Mouse (Mus musculus): Measurements from ENCODE around the gene Cfap45.

Cfap45 gene

DNA sequence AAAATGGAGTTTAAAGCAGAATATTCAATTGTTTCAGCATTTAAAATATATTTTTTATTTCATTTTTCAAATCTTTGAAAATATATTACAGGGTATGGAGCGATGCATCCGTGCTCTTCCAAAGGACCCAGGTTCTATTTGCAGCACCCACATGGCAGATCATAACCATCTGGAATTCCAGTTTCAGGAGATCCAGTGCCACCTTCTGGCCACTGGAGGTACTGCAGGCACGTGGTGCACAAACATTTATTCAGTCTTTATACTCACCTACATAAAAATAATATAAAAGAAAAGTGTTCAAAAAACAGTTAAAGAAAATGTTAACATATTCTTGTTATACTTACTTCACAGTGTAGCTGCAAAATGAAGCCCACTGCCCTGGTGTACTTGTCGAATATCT lies 2.6 kb upstream of the Cfap45 start:
- no peak for ATAC-seq (ENCODE audit: low TSS enrichment)

DNA sequence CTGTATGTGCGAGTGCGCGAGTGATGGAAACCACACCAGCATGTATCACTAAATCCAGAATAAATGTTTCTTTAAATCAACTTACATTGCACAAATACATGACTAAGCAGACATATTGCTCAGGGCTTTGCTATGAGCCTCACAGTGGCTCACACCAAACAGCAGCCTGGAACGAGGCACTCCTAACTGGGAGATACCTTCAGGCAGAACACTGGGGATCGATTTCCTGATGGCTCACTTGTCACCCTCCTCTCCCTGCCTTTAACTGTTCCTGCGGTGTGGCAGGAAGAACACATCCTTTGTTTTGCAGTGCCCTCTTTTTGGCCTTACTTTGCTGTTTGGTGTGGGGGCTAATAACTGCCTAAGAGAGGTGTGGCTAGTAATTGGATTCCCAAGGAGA lies 957 bp upstream of the Cfap45 start:
- ATAC-seq (ENCODE audit: low TSS enrichment) = no peak

DNA sequence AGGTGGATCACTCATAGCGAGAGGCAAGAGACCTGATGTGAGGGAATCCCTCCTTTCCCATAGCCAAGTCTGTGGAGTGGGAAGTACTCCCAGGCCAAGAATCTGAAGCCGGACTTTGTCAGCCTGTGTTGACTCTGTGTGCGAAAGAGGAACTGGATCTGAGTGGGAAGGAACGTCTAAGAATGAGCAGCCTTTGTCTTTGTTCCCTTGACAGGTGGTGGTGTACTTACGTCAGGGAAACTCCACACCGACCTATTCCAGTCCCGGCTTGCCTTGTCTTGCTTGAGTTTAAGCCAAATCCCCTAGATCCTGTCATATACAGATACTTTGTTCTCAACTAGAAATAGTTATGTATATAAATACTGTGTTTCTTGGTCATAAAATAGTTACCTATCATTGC lies 1.9 kb downstream of the Cfap45 start:
- ATAC-seq (ENCODE audit: low TSS enrichment) = no peak

DNA sequence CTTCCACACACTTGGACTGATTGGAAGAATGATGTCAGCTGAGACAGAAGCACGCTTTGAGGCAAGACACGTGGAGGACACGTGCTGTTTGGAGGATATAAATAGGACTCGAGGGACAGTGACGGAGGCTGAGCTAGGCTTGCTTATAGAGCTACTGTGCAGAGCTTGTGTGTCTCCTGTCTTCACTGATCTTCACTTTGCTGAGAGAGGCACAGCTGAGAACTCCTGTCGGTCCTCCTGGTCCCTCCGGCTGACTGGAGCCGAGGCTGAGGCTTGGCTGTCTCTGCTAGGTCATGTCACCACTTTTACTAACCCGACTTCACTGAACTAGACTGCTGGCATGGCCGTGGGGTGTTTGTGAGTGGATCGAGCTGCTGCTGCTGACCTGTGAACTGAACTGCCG lies 3.1 kb downstream of the Cfap45 start:
- no peak for ATAC-seq (ENCODE audit: low TSS enrichment)

DNA sequence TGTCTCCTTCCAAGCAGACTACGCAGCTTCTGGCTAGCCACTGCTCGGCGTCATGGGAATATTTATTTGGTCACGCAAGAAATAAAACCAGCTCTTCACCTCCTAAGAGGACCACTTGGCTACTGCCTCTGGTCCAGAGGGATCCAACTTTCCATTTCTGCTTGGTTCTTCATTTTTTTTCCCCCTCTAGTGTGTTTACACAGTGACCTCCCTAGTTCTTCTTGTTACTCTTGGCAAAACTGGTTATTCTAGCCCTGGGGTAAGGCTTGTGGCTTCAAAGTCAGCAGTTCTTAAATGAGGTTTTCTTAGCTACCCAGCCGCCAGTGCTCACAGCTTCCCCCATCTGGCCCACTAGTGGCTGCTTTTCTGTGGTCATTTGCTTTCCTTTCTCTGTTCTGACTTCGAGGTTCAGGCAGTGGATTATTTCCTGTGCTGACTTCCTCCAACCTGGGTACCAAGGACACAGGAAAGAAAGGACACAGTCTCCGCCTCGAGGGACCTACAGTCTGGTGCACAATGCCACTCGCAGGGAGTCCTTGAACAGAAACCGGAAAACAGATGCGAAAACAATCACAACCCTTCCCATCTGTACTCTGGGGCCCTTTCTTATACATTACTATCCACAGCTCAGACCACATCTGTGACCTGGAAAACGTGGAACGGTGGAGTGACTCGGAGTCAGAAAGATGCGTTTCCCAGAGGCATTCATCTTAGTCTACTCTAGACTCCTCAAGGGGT lies 4.6 kb downstream of the Cfap45 start:
- ATAC-seq (ENCODE audit: low TSS enrichment) = no peak

DNA sequence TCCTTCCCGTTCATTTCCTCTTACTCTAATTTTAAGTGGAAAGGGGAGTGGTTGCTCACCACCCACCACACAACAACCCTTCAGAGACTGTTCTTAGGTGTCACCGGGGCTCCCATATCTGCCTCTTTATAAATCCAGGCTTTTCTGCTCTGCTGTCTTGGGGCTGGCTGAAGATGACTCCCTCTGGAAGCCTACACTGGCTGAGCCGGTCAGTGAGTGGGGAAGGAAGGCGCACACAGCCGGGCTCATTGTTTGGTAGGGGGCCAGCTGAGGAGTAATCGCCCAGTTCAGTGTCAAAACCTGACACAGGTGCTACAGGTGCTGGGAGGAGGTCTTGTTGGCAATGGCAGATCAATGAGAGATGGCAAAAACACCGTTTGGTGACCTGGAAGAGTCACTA lies 5.4 kb downstream of the Cfap45 start:
- no peak for ATAC-seq (ENCODE audit: low TSS enrichment)

DNA sequence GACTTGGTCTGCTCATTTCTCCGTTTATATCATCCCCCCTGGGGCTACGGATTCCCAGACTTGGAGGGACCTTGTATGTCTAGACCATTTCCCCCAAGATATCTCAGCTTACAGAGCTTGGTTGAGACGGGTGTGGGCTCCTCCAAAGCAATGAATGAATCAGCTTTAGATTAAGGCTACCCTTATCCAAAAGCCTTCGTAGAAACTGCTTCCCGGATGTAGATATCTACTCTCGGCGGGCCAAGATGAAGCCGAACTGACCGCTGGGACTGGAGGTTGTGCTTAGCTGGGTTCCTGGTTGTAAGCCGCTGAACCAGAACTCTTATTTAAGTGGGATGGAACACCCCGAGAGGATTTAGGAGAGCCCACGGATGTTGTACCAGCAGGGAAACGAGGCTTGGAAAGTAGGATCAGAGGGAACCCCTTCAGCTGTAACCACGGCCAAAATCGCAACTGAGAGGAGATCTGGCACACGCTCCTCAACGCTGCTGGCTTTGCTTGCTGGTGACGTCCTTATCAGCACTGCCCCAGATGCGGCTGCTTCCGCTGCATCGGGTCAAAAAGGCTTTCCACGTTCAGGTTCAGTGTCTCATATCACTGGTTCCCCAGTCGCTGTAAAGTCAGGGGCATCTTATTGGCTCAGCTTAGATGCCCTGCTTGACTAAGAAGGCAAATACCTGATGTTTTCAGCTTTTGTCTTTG lies 5.9 kb downstream of the Cfap45 start:
- ATAC-seq (ENCODE audit: low TSS enrichment) = no peak

DNA sequence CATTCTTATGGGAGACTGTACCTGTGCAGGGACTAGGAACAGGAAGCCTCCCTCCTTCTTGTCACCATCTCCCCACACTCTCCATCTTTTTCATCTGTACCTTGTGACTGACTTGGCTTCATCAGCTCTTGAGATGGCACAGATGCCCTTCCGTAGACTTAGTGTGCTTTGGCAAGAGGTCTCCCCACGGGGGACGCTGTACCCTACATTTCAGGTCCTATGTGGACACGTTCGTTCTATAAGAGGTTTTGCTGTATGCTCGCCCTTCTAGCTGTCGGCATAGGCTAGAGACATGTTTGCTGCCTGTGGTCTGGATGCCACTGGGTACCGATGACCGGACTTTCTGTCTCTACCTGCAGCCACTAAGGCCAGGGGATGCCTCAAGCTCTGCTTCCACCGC lies 6.8 kb downstream of the Cfap45 start:
- ATAC-seq (ENCODE audit: low TSS enrichment) = no peak

DNA sequence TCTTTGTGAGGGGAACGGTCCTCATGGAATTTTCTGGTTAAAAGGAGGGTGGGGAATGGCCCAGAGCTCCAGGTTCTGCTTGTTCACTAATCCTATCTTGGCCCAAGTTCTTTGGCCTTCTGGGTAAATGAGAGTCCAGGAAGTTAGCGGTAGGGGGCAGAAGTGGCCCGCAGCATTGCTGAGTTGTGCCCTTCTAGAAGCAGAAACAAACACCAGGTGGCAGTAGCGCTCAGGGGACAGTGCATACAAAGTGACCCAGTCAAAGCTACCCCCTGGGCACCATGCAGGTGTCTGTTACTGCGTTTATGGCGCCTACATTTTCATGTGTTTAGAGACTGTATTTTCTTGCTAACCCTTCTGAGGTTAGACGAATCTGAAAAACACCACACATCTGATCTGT lies 8.1 kb downstream of the Cfap45 start:
- peak; percentile 96 for ATAC-seq (ENCODE audit: low TSS enrichment)

DNA sequence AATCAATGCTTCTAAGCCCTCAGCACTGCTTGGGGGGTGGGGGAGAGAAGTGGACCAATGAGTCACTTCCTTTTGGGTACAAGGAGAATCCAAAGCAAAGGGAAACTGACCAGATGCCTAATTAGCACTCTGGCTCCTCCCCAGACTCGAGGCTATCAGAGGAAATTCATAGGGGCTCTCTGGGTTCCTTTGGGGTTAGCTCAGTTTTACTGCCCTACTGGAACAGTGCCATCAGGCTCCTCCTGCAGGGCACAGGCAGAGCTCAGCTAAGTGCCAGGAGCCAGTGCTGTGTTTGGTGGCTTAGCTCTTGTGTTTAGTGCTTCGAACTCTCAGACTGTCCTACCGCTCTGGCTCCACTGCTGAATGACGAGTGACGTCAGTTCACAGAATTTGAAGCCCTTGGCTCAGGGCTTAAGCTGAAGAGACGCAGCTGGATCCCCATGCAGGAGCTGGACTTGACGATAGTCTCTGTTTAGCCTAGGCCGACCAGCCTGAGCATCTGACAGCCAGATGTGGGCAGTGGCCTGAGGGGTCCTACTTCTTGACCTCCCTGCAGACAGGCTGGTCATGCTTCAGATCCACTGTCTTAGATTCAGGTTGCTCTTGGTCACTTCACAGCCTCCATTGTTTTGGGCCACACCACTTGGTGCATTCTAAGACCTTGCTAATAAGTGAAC lies 10.1 kb downstream of the Cfap45 start:
- no peak for ATAC-seq (ENCODE audit: low TSS enrichment)

DNA sequence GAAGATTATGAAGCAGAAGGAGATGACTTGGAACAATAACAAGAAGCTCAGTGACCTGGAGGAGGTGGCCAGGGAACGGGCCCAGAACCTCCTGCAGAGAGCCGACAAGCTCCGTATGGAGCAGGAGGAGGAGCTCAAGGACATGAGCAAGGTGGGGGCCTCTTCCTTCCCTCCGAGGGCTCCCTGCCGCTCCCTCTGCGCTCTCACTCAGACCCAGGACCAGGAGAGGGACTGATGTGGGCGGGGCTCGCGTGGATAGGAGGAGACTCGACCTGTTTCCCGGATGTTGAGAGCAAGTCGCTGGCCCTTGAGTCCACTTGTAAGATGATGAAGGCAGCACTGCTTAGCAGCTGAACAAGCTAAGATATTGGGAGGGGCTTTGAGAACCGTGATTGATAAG lies 11.9 kb downstream of the Cfap45 start:
- 0 out of 2 replicates have a peak, but pooled peaks have one; percentile 27 for ATAC-seq (ENCODE audit: low TSS enrichment)

DNA sequence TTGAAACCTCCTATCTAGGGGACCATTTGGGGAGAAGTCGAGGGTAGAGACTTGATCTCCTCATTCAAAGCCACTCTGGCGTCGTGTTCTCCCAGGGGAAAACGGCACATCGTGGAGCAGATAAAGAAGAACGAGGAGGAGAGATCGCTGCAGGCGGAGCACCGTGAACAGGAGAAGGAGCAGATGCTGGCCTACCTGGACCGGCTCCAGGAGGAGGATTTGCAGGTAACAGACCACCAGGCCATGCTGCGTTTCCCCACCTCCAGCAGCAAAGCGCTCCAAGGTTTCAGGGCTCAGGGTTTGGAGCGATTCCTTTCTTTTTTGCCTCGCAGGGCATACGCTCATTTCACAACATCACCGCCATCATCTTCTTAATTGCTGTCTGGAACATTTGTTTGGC lies 14.5 kb downstream of the Cfap45 start:
- ATAC-seq (ENCODE audit: low TSS enrichment) = no peak

DNA sequence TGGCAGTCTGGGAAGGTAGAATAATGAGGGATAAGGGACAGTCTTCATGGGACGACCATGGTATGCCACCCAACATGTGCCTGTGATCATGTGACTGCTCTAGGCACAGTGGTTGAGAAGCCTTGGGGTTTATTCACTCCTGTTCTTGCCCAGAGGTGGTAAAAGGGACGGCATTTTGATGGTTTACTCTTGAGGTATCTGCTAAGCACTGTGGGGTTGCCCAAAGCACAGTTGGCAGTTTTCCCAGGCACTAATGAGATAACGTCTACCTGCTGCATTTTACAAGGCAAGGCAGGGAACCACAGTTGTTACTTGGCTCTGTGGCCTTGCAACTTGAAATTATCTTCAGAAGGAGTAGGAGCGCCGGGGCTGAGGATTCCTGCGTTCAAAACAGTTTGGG lies 19.2 kb downstream of the Cfap45 start:
- ATAC-seq (ENCODE audit: low TSS enrichment) = no peak

DNA sequence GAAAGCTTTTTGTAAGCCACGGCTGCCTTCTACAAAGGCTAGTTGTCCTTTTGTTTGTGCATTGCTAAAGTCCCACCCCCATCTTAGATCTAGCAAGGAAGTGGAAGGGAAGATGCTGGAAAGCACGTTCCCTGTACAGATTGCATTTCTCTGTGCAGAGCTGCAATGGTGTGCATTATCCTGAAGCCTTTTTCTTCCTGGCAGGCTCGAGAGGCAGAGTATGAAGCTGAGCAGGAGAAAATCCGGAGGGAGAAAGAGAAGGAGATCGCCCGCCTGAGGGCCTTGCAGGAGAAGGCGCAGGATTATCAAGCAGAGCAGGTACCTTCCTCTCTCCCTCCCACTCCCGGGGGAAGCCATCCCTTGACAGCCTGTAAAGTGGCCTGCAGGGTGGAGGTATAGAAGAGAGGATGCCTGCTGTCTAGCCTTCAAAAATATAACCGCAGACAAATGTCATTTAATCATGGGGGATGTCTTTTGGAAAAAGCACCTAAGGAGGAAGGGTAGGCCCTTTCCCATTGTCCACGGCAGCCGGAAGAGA lies 19.8 kb downstream of the Cfap45 start:
- ATAC-seq (ENCODE audit: low TSS enrichment) = 0 out of 2 replicates have a peak, but pooled peaks have one; percentile 38

DNA sequence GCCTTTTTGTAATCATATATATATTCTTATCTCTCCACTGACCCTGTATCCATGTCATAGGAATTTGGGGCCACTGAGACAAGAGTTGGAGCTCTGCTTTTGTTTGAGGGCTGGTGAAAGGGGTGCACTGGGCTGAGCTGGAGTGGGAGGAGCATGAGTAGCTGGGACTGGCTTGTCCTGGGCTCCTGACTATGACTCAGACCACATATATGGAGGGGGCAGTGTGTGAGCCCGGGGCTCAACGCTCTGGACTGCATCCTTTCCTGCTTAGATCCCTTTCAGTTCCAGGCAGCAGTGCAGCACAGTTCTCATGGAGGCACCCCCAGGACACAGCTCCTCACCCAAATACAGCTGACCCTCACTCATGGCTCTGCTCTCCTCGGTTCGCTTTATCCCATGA lies 25.5 kb downstream of the Cfap45 start:
- ATAC-seq (ENCODE audit: low TSS enrichment) = no peak

DNA sequence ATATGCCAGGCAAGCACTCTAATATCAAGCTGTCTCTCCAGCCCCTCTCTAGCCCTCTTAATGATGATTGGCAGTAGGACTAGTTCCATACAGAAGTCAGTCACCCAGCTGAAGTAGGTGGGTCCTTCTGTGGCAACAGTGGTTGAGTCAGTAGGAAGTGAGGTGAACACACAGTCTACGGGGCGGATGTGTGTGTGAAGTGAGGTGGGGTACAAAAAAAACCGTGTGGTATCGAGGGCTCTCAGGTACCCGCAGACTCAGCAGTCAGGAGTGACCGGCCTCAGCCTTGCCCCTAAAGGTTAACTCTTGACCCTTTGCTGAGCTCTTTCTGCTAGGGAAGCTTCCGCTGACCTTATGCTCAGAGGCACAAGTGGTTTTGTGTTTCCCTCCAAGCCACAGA lies 27.9 kb downstream of the Cfap45 start:
- no peak for ATAC-seq (ENCODE audit: low TSS enrichment)

DNA sequence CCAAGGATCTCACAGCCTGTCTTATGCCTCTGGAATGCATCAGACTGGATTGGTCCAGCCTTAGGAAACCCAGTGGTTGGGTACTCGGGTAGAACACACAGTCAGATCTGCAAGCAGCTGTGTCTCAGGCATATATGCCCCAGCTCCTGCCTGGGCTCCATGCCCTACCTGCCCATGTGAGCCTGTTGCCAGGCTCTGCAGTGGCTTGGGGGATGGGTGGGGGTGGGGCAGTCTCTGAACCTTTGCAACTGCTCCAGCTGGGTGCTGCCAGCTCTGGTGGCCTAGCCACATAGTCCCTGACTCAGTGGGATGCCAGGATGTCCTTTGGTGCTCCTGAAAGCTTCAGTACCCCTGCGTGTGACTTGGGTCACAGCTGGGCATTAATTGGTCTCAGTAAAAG lies 28.7 kb downstream of the Cfap45 start:
- no peak for ATAC-seq (ENCODE audit: low TSS enrichment)

DNA sequence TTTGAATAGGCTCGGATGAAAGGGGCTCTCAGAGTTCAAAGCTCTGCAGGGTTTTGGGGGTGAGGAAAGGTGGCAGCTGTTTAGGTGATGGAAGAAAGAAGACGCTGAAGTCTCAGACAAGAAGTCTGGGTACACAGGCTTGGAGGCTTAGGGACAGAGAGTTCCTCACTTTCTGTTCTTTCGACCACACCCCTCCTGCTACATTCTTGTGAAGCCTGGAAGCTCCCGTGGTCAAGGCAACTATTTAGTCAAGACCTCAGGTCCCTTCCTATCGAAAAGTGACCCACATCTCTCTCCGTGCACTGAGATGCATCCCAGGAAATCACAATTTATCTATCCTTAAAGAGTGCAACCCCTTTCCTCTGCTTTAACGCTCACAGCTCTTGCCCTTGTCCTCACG lies 29.1 kb downstream of the Cfap45 start:
- no peak for ATAC-seq (ENCODE audit: low TSS enrichment)

DNA sequence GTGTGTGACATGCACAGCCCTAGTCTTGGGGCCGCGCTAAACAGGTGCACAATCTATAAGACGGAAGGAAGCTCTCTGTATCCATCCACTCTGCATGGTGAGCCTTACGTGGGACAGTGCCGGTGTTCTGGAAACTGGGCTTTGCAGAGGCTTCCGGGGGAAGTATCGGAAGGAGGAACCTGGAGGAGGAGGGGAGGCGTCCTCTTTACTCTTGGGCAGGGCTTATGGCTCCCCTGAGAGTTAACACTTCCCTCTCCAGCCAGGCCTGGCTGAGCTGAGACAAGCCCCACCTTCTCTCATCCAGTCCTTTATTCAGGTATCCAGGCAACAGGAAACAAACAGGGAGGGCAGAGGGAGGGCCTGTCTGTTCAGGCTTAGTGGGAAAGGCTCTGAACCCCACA lies 29.9 kb downstream of the Cfap45 start:
- peak; percentile 97 for ATAC-seq (ENCODE audit: low TSS enrichment)

DNA sequence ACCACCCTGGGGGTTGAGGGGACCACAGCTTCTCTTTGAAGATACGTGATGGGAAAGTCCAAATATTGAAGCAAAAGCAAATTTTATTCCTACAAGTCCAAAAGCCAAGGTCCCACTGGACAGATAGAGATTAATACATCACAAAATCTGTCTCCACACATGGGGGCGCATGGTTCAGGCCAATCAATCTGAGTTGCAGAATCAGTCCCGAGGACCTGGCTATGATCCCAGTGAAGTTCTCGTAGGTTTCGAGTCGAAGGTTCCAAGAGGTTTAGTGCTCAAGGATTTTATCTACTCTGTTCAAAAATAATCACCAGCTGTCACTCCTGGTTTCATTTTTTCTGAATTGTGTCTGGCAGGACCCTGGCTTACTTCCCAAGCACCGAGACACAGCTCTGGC lies 30.4 kb downstream of the Cfap45 start:
- no peak for ATAC-seq (ENCODE audit: low TSS enrichment)

DNA sequence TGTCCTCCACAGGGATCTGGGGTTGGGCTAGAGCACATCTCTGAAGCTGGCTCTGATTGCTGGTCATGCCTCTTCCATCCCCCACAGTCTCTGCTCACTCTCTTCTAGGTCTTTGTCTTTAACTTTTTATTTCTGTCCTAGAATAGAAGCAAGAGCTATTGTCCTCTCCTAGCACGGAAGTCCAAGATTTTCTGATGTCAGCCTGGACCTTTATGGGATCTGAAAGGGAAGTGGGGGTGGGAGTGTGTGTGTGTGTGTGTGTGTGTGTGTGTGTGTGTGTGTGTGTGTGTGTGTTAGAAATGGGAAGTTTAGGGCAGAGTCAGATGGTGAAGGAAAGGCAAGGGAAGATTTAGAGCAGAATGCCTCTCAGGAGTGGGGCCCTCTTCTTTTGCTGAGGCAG lies 32.0 kb downstream of the Cfap45 start:
- ATAC-seq (ENCODE audit: low TSS enrichment) = no peak

DNA sequence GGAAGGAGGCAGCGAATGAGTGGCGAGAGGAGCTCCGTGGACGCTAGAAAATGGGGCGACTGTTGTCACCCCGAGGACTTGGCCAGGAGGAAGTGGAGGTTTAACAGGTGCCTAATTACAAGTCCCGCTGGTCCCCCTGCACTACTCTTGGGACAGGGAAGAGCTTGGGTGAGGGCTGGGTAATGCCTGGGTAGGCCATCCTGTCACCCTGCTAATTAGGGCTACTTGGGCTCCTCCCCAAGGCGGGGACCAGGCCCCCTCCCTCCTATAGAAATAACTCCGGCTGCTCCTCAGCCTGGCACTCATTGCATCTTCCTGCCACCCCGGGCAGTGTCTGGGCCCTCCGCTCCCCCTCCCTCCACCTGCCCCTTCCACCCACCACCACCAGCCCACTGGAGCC lies 35.0 kb downstream of the Cfap45 start, which contains the start of gene Vsig8:
Vsig8 (plus strand) TSS at position 301 of the 400 bp plus-strand sequence.
- ATAC-seq (ENCODE audit: low TSS enrichment) = no peak
